Mouse (Mus musculus) C3H10T1/2 (cell line): ENCODE data around the gene Cdh1. TPM values are rescaled to one million over a fixed set of nuclear protein-coding genes. Genes with fewer than 3 reads are reported as not detected.

Experiments
- polyA plus RNA-seq, 2 experiments: library from polyadenylated mRNA; unstranded; fragments of >200 nt; fragmentation: generic; extraction: Trizol; gene quantifications; one replicate each; pipeline ENCODE4 v1.2.1; 2012; ENCODE audit warnings: missing spikeins in 2 of 2

Gene Cdh1
- polyA plus RNA-seq: under 1 TPM in 1 of 2 experiments, not detected in 1; 0.12 TPM

DNA sequence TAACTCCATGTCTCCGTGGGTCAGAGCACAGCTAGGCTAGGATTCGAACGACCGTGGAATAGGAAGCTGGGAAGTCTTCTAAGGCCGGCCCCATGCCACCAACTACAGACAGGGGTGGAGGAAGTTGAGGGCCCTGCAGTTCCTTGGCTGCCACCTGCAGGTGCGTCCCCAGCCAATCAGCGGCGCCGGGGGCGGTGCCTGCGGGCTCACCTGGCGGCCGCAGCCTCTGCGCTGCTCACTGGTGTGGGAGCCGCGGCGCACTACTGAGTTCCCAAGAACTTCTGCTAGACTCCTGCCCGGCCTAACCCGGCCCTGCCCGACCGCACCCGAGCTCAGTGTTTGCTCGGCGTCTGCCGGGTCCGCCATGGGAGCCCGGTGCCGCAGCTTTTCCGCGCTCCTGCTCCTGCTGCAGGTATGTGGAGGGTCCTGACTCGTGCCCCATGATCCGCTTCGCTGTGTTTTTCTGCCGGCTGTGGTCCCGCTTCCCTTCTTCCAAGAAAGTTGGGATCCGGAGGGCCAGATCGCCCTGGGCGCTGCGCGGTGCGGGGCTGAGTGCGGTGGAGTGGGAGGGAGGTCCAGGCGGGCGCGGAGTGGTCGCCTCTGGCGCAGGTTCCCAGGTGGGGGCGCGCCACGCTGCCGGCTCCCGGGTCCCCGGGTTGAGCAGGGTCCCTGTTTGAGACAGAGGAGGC lies at the start of gene Cdh1:
TSS of gene Cdh1 (plus strand) at position 221 of the 689 bp plus-strand sequence.

DNA sequence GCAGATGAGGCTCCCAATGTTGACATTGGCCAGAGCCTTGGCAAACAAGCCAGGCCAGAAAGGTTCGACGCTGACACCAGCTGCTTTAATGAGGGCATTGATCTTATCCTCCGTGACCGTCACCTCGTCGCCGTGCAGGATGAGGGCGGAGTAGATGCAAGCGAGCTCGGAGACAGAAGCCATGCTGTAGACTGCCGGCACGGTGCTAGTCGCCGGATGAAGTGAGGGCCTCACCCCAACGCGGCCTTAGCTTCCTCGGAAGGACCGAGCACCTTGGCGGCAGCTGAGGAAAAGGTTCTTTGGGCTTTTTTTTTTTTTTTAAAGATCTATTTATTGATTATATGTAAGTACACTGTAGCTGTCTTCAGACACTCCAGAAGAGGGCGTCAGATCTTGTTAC lies 30.0 kb upstream of the Cdh1 start, which contains the start of gene Gm10073:
TSS of gene Gm10073 (minus strand) at position 294 of the 400 bp plus-strand sequence.

DNA sequence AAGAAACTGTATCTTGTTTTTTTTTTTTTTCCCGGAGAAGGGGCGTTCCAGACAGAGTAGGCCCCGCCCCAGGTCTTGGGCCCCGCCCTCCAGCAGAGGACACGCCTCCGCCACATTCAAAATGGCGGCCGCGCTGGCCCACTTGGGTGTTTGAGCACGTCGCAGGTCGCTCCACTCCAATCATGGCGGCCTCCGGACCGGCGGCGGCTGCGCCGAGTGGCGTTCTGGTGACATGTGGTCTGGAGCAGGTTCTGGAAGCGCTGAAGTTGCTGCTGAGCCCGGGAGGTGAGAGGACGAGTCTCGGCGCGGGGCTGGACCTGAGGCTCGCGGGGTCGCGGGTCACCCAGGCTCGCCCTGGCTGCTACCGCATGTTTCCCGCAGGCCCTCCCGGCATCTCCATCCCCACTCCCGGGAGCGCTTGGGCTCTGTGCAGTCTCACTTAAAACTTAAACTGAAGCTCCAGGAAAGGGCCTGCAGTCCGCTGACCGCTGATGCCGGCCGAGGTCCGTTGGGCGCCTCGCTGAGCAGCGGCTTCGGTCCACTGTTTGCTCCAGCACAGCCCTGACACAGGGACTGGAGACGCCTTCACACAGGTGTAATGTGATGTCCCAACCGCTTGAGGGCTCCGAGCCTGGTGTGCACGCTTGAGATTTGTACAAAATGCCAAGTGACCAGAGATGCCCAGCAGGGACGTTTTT lies 80.0 kb downstream of the Cdh1 start, which contains the start of gene Tango6:
TSS of gene Tango6 (plus strand) at position 98 of the 698 bp plus-strand sequence.

Other genes starting within 250 kb of the Cdh1 start
- 10 to 100 TPM in 1 of 2 experiments, under 1 TPM in 1; 0.73 to 12.1 TPM for gene Zfp90, start 188.0 kb upstream of the Cdh1 start, polyA plus RNA-seq
- not detected for gene 6030452D12Rik, start 102.8 kb upstream of the Cdh1 start, polyA plus RNA-seq
- gene Cdh3, start 92.5 kb upstream of the Cdh1 start, polyA plus RNA-seq: not detected
- 100 to 1,000 TPM; 171 to 248 TPM for gene Gm10073, start 29.9 kb upstream of the Cdh1 start, polyA plus RNA-seq
- 1 to 10 TPM; 4.6 to 5.6 TPM for gene Tango6, start 79.7 kb downstream of the Cdh1 start, polyA plus RNA-seq